Mouse (Mus musculus) urinary bladder, adult 18-20 months (tissue): Measurements from ENCODE around the gene Smc1b.
A peak's percentile ranks its signal among the peaks of the same experiment; 100 is the strongest.

Experiments
- DNase-seq, 2 experiments: peaks; one replicate each; pipeline ENCODE4 v3.0.0; 2022; ENCODE audit warnings: low spot score in 2 of 2, mixed read lengths in 2 of 2

Gene Smc1b

GRCm38 (mm10) chr15:85131275-85132192 lies at the start of gene Smc1b, which contains the start of gene Ribc2:
Gene Smc1b (minus strand): TSS chr15:85131964.
Gene Ribc2 (plus strand): TSS chr15:85132078.
- peak; percentile 42 to 58 for DNase-seq

GRCm38 (mm10) chr15:85180368-85180767 lies 48.6 kb upstream of the Smc1b start:
- no peak for DNase-seq

GRCm38 (mm10) chr15:85179528-85180180 lies 47.9 kb upstream of the Smc1b start:
- no peak for DNase-seq

- no peak for DNase-seq
Observed at GRCm38 (mm10) chr15:85178172-85178571, 46.4 kb upstream of the Smc1b start.

GRCm38 (mm10) chr15:85177576-85177975 lies 45.8 kb upstream of the Smc1b start:
- no peak for DNase-seq

GRCm38 (mm10) chr15:85174060-85174459 lies 42.3 kb upstream of the Smc1b start:
- DNase-seq: no peak

- no peak for DNase-seq
Observed at GRCm38 (mm10) chr15:85173425-85173824, 41.7 kb upstream of the Smc1b start.

GRCm38 (mm10) chr15:85172054-85172453 lies 40.3 kb upstream of the Smc1b start:
- peak in 1 of 2 experiments; percentile 67 for DNase-seq

GRCm38 (mm10) chr15:85167086-85167679 lies 35.4 kb upstream of the Smc1b start:
- no peak for DNase-seq

- no peak for DNase-seq
Observed at GRCm38 (mm10) chr15:85166433-85166933, 34.7 kb upstream of the Smc1b start.

GRCm38 (mm10) chr15:85162693-85163663 lies 31.2 kb upstream of the Smc1b start:
- peak in 1 of 2 experiments; percentile 78 for DNase-seq

- no peak for DNase-seq
Observed at GRCm38 (mm10) chr15:85161416-85161815, 29.7 kb upstream of the Smc1b start.

GRCm38 (mm10) chr15:85156198-85156597 lies 24.4 kb upstream of the Smc1b start:
- no peak for DNase-seq

GRCm38 (mm10) chr15:85154091-85154490 lies 22.3 kb upstream of the Smc1b start:
- no peak for DNase-seq

GRCm38 (mm10) chr15:85152577-85152976 lies 20.8 kb upstream of the Smc1b start:
- no peak for DNase-seq

- peak; percentile 61 to 66 for DNase-seq
Observed at GRCm38 (mm10) chr15:85151433-85151918, 19.7 kb upstream of the Smc1b start.

GRCm38 (mm10) chr15:85144249-85144648 lies 12.5 kb upstream of the Smc1b start:
- no peak for DNase-seq

GRCm38 (mm10) chr15:85143747-85144146 lies 12.0 kb upstream of the Smc1b start:
- no peak for DNase-seq

GRCm38 (mm10) chr15:85143161-85143560 lies 11.4 kb upstream of the Smc1b start:
- DNase-seq: no peak

GRCm38 (mm10) chr15:85142441-85142840 lies 10.7 kb upstream of the Smc1b start:
- no peak for DNase-seq

- no peak for DNase-seq
Observed at GRCm38 (mm10) chr15:85141290-85141689, 9.5 kb upstream of the Smc1b start.
